Mouse (Mus musculus): ENCODE results near the gene Trnt1. TPM values are rescaled to one million over a fixed set of nuclear protein-coding genes. Genes with fewer than 3 reads are reported as not detected.

The Trnt1 gene
- total and polyA plus RNA-seq, 2 experiments from 2014 or later = 9.1 to 40.6 TPM

DNA sequence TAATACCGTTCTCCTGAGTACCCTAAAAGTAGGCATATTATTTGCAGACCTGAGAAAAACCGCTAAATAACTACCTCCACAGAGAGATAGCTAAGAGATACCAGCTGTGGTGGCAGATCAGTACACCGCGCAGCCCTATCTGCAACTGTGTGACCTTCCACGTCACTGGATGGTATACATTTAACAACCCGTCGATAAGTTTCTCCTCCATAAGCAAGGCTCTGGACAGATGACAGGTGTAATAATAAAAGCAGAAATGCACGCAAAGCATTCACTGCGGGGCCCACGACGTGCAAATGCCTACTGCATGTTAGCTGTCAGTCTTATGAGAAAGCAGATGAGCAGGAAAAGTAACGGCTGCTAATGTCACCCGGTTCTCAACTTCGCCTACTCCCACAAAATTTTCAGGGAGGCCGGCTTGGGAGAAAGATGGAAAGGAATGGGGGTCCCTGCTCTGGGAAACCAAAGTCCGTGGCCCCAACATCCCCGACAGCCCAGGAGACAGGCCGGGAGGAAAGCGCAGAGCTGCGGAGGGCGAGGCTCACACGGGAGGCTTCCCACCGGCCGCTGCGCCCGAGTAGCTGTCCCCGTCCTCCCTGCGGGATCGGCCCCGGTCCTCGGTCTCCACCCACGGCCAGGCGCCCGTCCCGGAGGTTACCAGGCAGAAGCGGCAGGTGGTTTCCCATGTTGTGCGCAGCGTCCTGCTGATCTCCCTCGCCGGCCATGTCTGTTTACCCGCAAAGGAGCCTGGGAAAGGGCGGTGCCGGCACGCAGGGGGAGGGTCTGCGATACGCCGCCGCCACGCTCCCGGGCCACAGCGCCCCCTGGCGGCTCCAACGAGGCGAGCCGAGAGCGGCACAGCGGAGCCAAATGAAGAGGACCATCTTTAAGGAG is 30.7 kb downstream of the Trnt1 start, which contains the start of gene Crbn:
TSS of gene Crbn (minus strand) at position 745 of the 894 bp plus-strand sequence.
- Histone ChIP-seq H3K9me3 (replicated peaks; ENCODE audit: control insufficient read depth, low read length) (no peaks in the 10 kb centered on the region), H3K27me3 (ENCODE audit: control insufficient read depth, insufficient read depth, low read length) (no peaks in the 10 kb centered on the region), H3K9ac (replicated peaks; ENCODE audit: low read depth, low read length) (peak within 1 kb of the TSS; percentile 83), H3K4me2 (ENCODE audit: low read depth, low read length) (peak within 1 kb of the TSS; percentile 90), H3K36me3 (replicated peaks; ENCODE audit: control insufficient read depth, insufficient read depth, low read length) (peaks cover 11% of the 10 kb centered on the region), H3K4me3 (ENCODE audit: low read depth, low read length) (peak within 1 kb of the TSS; percentile 91), H3K4me1 (ENCODE audit: control insufficient read depth, insufficient read depth) (peaks cover 13% of the 10 kb centered on the region), H3K27ac (ENCODE audit: low read depth) (peak within 1 kb of the TSS; percentile 11; the same call in 1 of the 2 replicates)
- WGBS = 2% methylated on average over 56 of the region's 57 CpGs
- TF ChIP-seq CTCF (IDR thresholded peaks at IDR 0.05; ENCODE audit: low read depth) = peak; percentile 96
- no peak for TF ChIP-seq EP300 (IDR thresholded peaks at IDR 0.05; ENCODE audit: low read depth)
- DNase-seq (ENCODE audit: low spot score) = peak; percentile 74
- peak; percentile 95 for ATAC-seq (ENCODE audit: insufficient read depth, low read depth)

DNA sequence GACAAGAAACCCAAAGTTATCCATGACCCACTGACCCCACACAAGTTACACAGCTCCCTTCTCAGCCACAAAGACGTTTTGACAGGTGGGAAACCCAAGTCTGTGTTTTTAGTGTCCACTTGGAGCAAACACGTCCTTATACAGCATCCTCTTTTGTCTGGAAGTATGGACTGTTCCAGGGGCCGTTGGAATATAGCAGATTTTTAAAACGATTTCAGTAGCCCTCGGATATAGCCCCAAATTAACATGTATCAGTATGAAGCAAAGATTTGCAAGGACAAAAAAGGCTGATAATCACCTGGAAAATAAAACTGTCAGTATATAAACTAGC is 31.3 kb downstream of the Trnt1 start:
- TF ChIP-seq EP300 (IDR thresholded peaks at IDR 0.05; ENCODE audit: low read depth) (no peak), CTCF (IDR thresholded peaks at IDR 0.05; ENCODE audit: low read depth) (no peak)
- Histone ChIP-seq H3K27ac (ENCODE audit: low read depth) (no peak overlapping the region), H3K27me3 (ENCODE audit: control insufficient read depth, insufficient read depth, low read length) (no peaks in the 10 kb centered on the region), H3K9me3 (replicated peaks; ENCODE audit: control insufficient read depth, low read length) (no peaks in the 10 kb centered on the region), H3K9ac (replicated peaks; ENCODE audit: low read depth, low read length) (no peak overlapping the region), H3K4me2 (ENCODE audit: low read depth, low read length) (no peak overlapping the region), H3K4me3 (ENCODE audit: low read depth, low read length) (peak overlapping the region; percentile 91), H3K36me3 (replicated peaks; ENCODE audit: control insufficient read depth, insufficient read depth, low read length) (peaks cover 5% of the 10 kb centered on the region), H3K4me1 (ENCODE audit: control insufficient read depth, insufficient read depth) (peaks cover 13% of the 10 kb centered on the region)
- WGBS = 53% methylated on average over 5 of the region's 5 CpGs
- ATAC-seq (ENCODE audit: insufficient read depth, low read depth) (no peak), DNase-seq (ENCODE audit: low spot score) (no peak)

DNA sequence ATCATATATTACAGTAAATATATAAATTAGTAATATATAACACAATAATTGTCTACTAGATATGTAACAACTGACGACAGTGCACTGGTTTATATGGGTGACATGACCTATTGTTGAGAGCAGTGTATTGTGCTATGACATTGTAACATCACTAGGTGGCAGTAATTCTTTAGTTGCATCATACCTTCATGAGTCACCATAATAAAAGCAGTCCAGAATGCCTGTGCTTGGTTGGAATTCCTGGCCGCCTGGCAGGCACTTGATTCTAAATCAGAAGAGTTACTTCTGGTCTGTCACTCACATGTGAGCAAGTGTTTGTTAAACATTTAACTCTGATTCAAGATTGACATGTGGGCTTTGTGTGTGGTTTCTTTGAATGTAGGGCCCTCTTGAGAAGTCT is 36.0 kb downstream of the Trnt1 start:
- no peak for ATAC-seq (ENCODE audit: insufficient read depth, low read depth)
- no peak overlapping the region for H3K4me2 ChIP-seq (ENCODE audit: low read depth, low read length)

DNA sequence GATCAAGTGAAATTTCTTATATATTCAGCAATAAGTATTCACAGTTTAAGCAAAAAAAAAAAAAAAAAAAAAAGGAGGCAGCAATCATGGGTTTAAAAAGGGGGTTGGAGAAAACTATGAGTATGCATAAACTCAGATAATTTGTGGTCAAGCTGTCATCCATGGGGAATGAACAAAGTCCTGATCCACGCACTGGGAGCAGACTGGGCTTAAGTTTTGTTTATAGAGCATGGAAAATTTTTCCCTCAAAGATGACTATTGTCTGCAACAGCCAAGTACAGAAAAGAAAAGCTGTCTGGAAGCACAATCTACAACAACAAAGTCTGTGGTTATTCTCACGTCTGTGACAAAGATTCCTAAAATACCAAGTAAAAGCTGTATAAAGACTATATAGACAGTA is 40.2 kb downstream of the Trnt1 start:
- no peaks in the 10 kb centered on the region for H3K4me1 ChIP-seq (ENCODE audit: control insufficient read depth, insufficient read depth)
- H3K9ac ChIP-seq (replicated peaks; ENCODE audit: low read depth, low read length) = no peak overlapping the region
- H3K4me2 ChIP-seq (ENCODE audit: low read depth, low read length) = no peak overlapping the region
- WGBS = 43% methylated on average over 2 of the region's 2 CpGs
- H3K27ac ChIP-seq (ENCODE audit: low read depth) = no peak overlapping the region
- H3K4me3 ChIP-seq (ENCODE audit: low read depth, low read length) = no peak overlapping the region
- H3K9me3 ChIP-seq (replicated peaks; ENCODE audit: control insufficient read depth, low read length) = no peaks in the 10 kb centered on the region
- no peaks in the 10 kb centered on the region for H3K36me3 ChIP-seq (replicated peaks; ENCODE audit: control insufficient read depth, insufficient read depth, low read length)
- TF ChIP-seq EP300 (IDR thresholded peaks at IDR 0.05; ENCODE audit: low read depth) (no peak), CTCF (IDR thresholded peaks at IDR 0.05; ENCODE audit: low read depth) (no peak)
- DNase-seq (ENCODE audit: low spot score) = no peak
- H3K27me3 ChIP-seq (ENCODE audit: control insufficient read depth, insufficient read depth, low read length) = no peaks in the 10 kb centered on the region
- no peak for ATAC-seq (ENCODE audit: insufficient read depth, low read depth)

More for the DNA sequence above, 36.0 kb downstream of the Trnt1 start:
- TF ChIP-seq EP300 (IDR thresholded peaks at IDR 0.05; ENCODE audit: low read depth) (no peak), CTCF (IDR thresholded peaks at IDR 0.05; ENCODE audit: low read depth) (peak; percentile 35)
- no peaks in the 10 kb centered on the region for H3K9me3 ChIP-seq (replicated peaks; ENCODE audit: control insufficient read depth, low read length)
- H3K27me3 ChIP-seq (ENCODE audit: control insufficient read depth, insufficient read depth, low read length) = no peaks in the 10 kb centered on the region
- WGBS = 22% methylated on average over 2 of the region's 2 CpGs
- H3K4me3 ChIP-seq (ENCODE audit: low read depth, low read length) = no peak overlapping the region
- H3K27ac ChIP-seq (ENCODE audit: low read depth) = no peak overlapping the region
- peak; percentile 53 for DNase-seq (ENCODE audit: low spot score)
- no peaks in the 10 kb centered on the region for H3K36me3 ChIP-seq (replicated peaks; ENCODE audit: control insufficient read depth, insufficient read depth, low read length)
- no peaks in the 10 kb centered on the region for H3K4me1 ChIP-seq (ENCODE audit: control insufficient read depth, insufficient read depth)
- H3K9ac ChIP-seq (replicated peaks; ENCODE audit: low read depth, low read length) = no peak overlapping the region

DNA sequence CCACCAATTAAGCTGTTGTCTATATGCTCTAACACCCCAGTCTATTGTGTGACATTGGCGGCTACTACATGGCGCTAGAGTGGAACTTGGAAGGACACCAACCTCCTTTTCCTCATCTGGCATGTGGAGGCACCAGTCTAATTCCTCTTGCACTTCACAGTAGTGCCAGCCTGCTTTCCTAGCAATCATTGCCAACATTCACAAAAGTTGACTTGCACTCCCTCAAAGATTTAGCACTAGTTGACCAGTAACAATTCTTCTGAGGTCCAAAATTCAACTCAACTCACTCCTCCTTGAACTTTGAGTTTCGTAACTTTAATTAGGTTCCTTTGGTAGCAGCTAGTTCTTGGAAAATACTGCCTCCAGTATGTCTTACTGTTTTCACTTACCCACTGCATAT is 41.8 kb downstream of the Trnt1 start:
- ATAC-seq (ENCODE audit: insufficient read depth, low read depth) = no peak
- Histone ChIP-seq H3K9ac (replicated peaks; ENCODE audit: low read depth, low read length) (no peak overlapping the region), H3K4me3 (ENCODE audit: low read depth, low read length) (no peak overlapping the region), H3K36me3 (replicated peaks; ENCODE audit: control insufficient read depth, insufficient read depth, low read length) (no peaks in the 10 kb centered on the region), H3K4me2 (ENCODE audit: low read depth, low read length) (no peak overlapping the region), H3K27me3 (ENCODE audit: control insufficient read depth, insufficient read depth, low read length) (no peaks in the 10 kb centered on the region), H3K4me1 (ENCODE audit: control insufficient read depth, insufficient read depth) (no peaks in the 10 kb centered on the region), H3K27ac (ENCODE audit: low read depth) (no peak overlapping the region), H3K9me3 (replicated peaks; ENCODE audit: control insufficient read depth, low read length) (no peaks in the 10 kb centered on the region)
- 64% methylated on average over 3 of the region's 3 CpGs for WGBS
- TF ChIP-seq EP300 (IDR thresholded peaks at IDR 0.05; ENCODE audit: low read depth) = no peak
- TF ChIP-seq CTCF (IDR thresholded peaks at IDR 0.05; ENCODE audit: low read depth) = no peak
- no peak for DNase-seq (ENCODE audit: low spot score)
